Mouse (Mus musculus): ENCODE results near the gene Fermt3. TPM values are rescaled to one million over a fixed set of nuclear protein-coding genes. Genes with fewer than 3 reads are reported as not detected.
A peak's percentile ranks its signal among the peaks of the same experiment; 100 is the strongest.
"Not testable (repeated sequence)": the region's sequence is repeated elsewhere in the genome, so short reads cannot be mapped to it uniquely, and the experiment has no call there.

Fermt3 gene
- polyA plus RNA-seq, 1 experiment from 2014 or later, result 6.9 TPM

DNA sequence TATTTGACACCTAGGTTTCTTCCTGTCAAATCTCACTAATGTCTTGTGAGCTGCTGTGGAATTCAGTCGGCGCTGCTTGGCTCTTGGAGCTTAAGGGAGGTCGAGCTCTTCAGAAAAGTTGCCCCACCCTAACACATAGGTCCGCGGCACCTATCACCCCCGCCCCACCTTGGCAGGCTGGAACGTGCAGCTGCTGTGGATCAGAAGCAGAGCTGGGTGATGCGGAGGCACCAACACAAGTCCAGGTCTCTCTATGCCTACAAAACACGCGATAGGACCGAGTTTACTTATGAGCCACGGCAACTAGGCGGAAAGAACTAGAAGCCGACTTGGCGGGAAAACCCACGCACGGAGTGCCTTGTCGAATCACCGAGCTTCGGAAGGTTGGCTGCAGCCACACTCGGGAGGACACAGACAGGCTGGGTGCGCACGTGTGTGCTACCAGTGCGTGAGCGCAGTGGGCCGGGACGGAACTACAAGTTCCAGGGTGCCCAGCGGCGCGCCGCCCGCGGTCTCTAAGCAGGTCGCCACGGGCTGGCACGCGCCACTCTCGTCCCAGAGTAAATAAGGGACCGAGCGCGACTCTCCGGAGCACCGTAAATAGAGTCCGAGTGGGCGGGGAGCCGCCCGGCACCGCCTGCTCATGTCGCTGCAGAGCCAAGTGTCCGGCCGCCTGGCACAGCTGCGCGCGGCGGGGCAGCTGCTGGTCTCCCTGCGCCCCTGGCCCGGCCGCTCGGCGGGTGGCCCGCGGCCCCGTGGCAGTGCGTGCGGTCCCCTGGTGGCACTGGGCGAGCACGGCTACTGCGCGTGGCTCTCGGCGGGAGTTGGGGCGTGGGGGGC, 37.2 kb upstream of the Fermt3 start, which contains the start of gene Macrod1:
Gene Macrod1, plus strand, starts transcription at position 563 of the 840 bp plus-strand sequence.
- Histone ChIP-seq H3K4me3 (peak within 1 kb of the TSS; percentile 76), H3K27ac (no peak within 1 kb of the TSS), H3K27me3 (no peaks in the 10 kb centered on the region)

GRCm38 (mm10) chr19:7055173-7055572, 35.9 kb upstream of the Fermt3 start:
- WGBS, result 39% methylated on average over 3 of the region's 3 CpGs
- Histone ChIP-seq H3K36me3 (no peaks in the 10 kb centered on the region), H3K9ac (no peak overlapping the region), H3K4me1 (peaks cover 29% of the 10 kb centered on the region), H3K4me3 (no peak overlapping the region), H3K4me2 (no peak overlapping the region), H3K27me3 (no peaks in the 10 kb centered on the region), H3K9me3 (no peaks in the 10 kb centered on the region), H3K27ac (no peak overlapping the region)
- ATAC-seq (ENCODE audit: insufficient number of reproducible peaks, insufficient read depth, low FRiP score, low TSS enrichment, low read depth), result no peak

More for the DNA sequence above, 37.2 kb upstream of the Fermt3 start, which contains the start of gene Macrod1:
- peaks cover 29% of the 10 kb centered on the region for H3K4me1 ChIP-seq
- peak; percentile 70 for ATAC-seq (ENCODE audit: insufficient number of reproducible peaks, insufficient read depth, low FRiP score, low TSS enrichment, low read depth)
- H3K9ac ChIP-seq, result peak within 1 kb of the TSS; percentile 75
- under 1% methylated on average over 70 of the region's 72 CpGs for WGBS
- no peaks in the 10 kb centered on the region for H3K9me3 ChIP-seq
- H3K4me2 ChIP-seq, result peak within 1 kb of the TSS; percentile 100
- H3K36me3 ChIP-seq, result no peaks in the 10 kb centered on the region

DNA sequence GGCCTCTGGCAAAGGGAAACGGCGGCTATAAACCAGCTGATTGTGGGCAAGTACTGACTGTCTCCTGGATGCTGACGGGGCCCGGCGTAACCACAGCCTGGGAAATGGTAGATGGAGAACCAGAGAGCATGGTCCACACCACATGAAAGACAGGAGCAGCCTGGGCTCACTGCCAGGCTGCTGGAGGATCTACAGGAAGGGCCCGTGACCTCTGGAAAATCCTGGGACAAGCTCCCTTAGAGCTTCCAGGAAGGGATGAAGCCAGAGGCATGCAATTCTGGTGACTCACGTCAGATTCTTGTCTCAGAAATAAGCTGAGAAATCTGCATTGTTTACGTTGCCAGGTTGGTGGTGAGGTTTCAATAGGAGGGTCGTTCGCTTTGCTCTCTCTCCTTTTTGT, 35.5 kb upstream of the Fermt3 start:
- Histone ChIP-seq H3K27ac (peak overlapping the region; percentile 18; the same call in 1 of the 2 replicates), H3K4me1 (peaks cover 29% of the 10 kb centered on the region), H3K4me2 (no peak overlapping the region), H3K36me3 (no peaks in the 10 kb centered on the region), H3K9ac (0 out of 2 replicates have a peak overlapping the region, but pooled peaks have one; percentile 4), H3K27me3 (no peaks in the 10 kb centered on the region), H3K4me3 (no peak overlapping the region), H3K9me3 (no peaks in the 10 kb centered on the region)
- ATAC-seq (ENCODE audit: insufficient number of reproducible peaks, insufficient read depth, low FRiP score, low TSS enrichment, low read depth), result no peak
- WGBS, result 47% methylated on average over 10 of the region's 10 CpGs

DNA sequence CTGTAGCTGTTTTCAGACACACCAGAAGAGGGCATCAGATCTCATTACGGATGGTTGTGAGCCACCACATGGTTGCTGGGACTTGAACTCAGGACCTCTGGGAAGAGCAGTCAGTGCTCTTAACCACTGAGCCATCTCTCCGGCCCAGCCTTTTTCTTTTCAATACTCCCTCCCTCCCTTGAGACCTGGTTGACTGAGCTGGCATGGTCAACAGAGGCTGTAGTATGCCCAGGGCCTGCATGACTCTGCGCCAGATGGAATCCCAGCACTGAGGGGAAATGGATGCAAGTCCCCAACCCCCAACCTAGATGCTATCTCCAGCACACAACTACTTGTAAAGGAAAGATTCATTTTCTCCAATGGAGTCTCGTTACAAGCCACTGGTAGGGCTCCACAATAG, 34.1 kb upstream of the Fermt3 start:
- not testable (repeated sequence) for H3K4me3 ChIP-seq; H3K9ac ChIP-seq; ATAC-seq (ENCODE audit: insufficient number of reproducible peaks, insufficient read depth, low FRiP score, low TSS enrichment, low read depth); H3K27me3 ChIP-seq; H3K4me2 ChIP-seq; H3K36me3 ChIP-seq; H3K27ac ChIP-seq; H3K9me3 ChIP-seq
- WGBS, result 77% methylated on average over 4 of the region's 4 CpGs
- peaks cover 26% of the 10 kb centered on the region for H3K4me1 ChIP-seq

DNA sequence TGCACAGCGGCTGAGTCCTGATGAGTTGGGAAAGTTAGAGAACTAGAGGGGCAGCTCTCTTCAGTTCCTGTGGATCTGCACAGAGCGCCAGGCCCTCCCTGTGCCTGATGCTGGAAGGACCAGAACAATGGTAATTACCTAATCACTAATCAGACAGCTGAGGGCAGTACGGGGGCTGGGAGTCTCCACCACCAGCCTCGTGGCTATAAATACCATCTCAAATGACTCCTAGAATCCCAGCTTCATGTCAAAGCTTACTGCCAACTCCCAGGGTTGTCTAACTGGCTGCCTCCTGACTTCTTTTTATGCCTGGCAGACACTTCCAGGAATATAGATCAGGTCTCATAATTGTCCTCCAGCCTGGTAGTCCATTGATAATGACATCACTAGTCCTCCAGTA, 25.4 kb upstream of the Fermt3 start:
- 31% methylated on average over 4 of the region's 4 CpGs for WGBS
- Histone ChIP-seq H3K4me3 (no peak overlapping the region), H3K27ac (no peak overlapping the region), H3K27me3 (no peaks in the 10 kb centered on the region), H3K4me2 (no peak overlapping the region), H3K9ac (no peak overlapping the region), H3K36me3 (no peaks in the 10 kb centered on the region), H3K9me3 (no peaks in the 10 kb centered on the region), H3K4me1 (peaks cover 5% of the 10 kb centered on the region; the same call in 1 of the 2 replicates)
- no peak for ATAC-seq (ENCODE audit: insufficient number of reproducible peaks, insufficient read depth, low FRiP score, low TSS enrichment, low read depth)

GRCm38 (mm10) chr19:7044279-7044678, 25.0 kb upstream of the Fermt3 start:
- H3K36me3 ChIP-seq, result no peaks in the 10 kb centered on the region
- no peaks in the 10 kb centered on the region for H3K9me3 ChIP-seq
- 60% methylated on average over 4 of the region's 4 CpGs for WGBS
- no peak overlapping the region for H3K4me2 ChIP-seq
- H3K27me3 ChIP-seq, result no peaks in the 10 kb centered on the region
- no peak overlapping the region for H3K4me3 ChIP-seq
- ATAC-seq (ENCODE audit: insufficient number of reproducible peaks, insufficient read depth, low FRiP score, low TSS enrichment, low read depth), result no peak
- H3K27ac ChIP-seq, result no peak overlapping the region
- no peak overlapping the region for H3K9ac ChIP-seq
- peaks cover 5% of the 10 kb centered on the region; the same call in 1 of the 2 replicates for H3K4me1 ChIP-seq

- Histone ChIP-seq H3K4me3 (peak overlapping the region; percentile 57), H3K9ac (no peak overlapping the region), H3K27ac (peak overlapping the region; percentile 96; the same call in 1 of the 2 replicates), H3K27me3 (no peaks in the 10 kb centered on the region), H3K4me1 (peaks cover 23% of the 10 kb centered on the region), H3K36me3 (no peaks in the 10 kb centered on the region), H3K9me3 (no peaks in the 10 kb centered on the region), H3K4me2 (0 out of 2 replicates have a peak overlapping the region, but pooled peaks have one; percentile 88)
- ATAC-seq (ENCODE audit: insufficient number of reproducible peaks, insufficient read depth, low FRiP score, low TSS enrichment, low read depth), result no peak
- WGBS, result 85% methylated on average over 2 of the region's 2 CpGs
Observed at GRCm38 (mm10) chr19:7041171-7041570, 21.9 kb upstream of the Fermt3 start.

GRCm38 (mm10) chr19:7040637-7041130, 21.4 kb upstream of the Fermt3 start:
- Histone ChIP-seq H3K4me2 (peak overlapping the region; percentile 88), H3K4me1 (peaks cover 23% of the 10 kb centered on the region), H3K27me3 (no peaks in the 10 kb centered on the region), H3K27ac (peak overlapping the region; percentile 96), H3K9me3 (no peaks in the 10 kb centered on the region), H3K36me3 (peaks cover under 1% of the 10 kb centered on the region), H3K4me3 (peak overlapping the region; percentile 57), H3K9ac (peak overlapping the region; percentile 84)
- no peak for ATAC-seq (ENCODE audit: insufficient number of reproducible peaks, insufficient read depth, low FRiP score, low TSS enrichment, low read depth)
- WGBS, result 23% methylated on average over 13 of the region's 13 CpGs

DNA sequence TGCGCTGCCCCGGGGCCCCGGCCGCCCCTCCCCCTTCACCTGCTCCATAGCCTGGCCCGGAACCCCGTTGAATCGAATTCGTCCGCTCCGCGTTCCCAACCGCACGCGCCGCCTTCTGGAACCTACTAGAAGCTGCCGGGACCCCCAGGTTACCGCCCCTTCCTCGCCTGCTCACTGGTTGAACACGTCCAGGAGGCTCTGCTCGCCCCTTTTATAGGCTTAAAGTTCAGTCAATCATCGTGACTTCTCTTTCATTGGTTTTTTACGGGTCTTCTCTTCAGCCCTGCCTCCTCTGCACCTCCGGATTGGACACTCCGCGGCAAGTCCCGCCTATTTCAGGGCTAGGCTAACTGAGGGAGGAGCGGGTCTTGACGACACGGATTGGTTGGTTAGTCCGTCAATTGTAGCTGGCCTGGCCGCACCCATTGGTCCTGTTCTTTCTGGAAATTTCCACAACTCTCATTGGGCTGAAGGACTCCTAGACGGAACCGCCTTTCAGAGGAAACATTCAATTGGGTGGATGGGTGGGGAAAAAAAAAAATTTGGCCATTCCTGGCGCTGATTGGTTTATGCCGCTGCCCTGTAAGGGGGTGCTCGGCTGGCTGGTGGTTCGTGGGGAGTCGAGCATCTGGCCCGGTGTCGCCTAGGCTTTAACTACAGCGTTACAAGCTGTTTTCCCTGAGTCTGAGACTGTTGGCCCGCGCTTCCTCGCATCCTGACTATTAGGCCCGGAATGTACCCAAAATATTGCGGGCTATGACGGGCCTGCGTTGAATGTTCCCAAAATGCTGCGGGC, 20.8 kb upstream of the Fermt3 start, which contains the start of gene Stip1:
Gene Stip1, minus strand, starts transcription at position 127 of the 796 bp plus-strand sequence.
- ATAC-seq (ENCODE audit: insufficient number of reproducible peaks, insufficient read depth, low FRiP score, low TSS enrichment, low read depth), result peak; percentile 99
- Histone ChIP-seq H3K4me2 (peak within 1 kb of the TSS; percentile 88), H3K27ac (peak within 1 kb of the TSS; percentile 96), H3K27me3 (no peaks in the 10 kb centered on the region), H3K9me3 (no peaks in the 10 kb centered on the region), H3K36me3 (peaks cover 7% of the 10 kb centered on the region), H3K9ac (peak within 1 kb of the TSS; percentile 89), H3K4me1 (peaks cover 23% of the 10 kb centered on the region), H3K4me3 (peak within 1 kb of the TSS; percentile 67)
- under 1% methylated on average over 49 of the region's 49 CpGs for WGBS

- no peak for ATAC-seq (ENCODE audit: insufficient number of reproducible peaks, insufficient read depth, low FRiP score, low TSS enrichment, low read depth)
Observed at GRCm38 (mm10) chr19:7039088-7039720, 19.9 kb upstream of the Fermt3 start.

DNA sequence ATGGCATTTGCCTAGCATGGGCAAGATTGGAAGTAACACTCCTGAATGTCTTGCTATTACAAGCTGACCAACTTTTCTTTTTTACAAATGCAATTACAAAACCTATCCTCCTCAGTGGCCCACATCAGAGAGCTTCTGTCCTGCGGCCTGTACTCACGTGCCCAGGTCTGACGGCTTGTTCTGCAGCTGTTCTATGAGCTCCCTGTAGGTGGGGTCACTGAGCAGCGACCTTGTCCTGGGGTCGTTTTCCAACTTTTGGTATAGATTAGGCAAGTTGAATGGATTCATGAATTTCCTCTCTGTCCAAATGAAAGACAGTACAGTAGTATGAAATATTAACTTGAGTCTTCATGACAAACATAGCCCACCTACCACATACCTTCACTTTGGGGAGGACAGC, 14.7 kb upstream of the Fermt3 start:
- 90% methylated on average over 5 of the region's 5 CpGs for WGBS
- H3K36me3 ChIP-seq, result peaks cover 65% of the 10 kb centered on the region
- no peak overlapping the region for H3K27ac ChIP-seq
- no peaks in the 10 kb centered on the region for H3K9me3 ChIP-seq
- H3K4me3 ChIP-seq, result no peak overlapping the region
- no peak overlapping the region for H3K4me2 ChIP-seq
- H3K4me1 ChIP-seq, result peaks cover 18% of the 10 kb centered on the region
- no peak for ATAC-seq (ENCODE audit: insufficient number of reproducible peaks, insufficient read depth, low FRiP score, low TSS enrichment, low read depth)
- H3K27me3 ChIP-seq, result no peaks in the 10 kb centered on the region
- H3K9ac ChIP-seq, result no peak overlapping the region

More at GRCm38 (mm10) chr19:7039088-7039720, 19.9 kb upstream of the Fermt3 start:
- Histone ChIP-seq H3K9me3 (no peaks in the 10 kb centered on the region), H3K4me3 (peak overlapping the region; percentile 67), H3K27ac (peak overlapping the region; percentile 91), H3K4me2 (peak overlapping the region; percentile 79), H3K4me1 (peaks cover 23% of the 10 kb centered on the region), H3K27me3 (no peaks in the 10 kb centered on the region), H3K36me3 (peaks cover 15% of the 10 kb centered on the region), H3K9ac (peak overlapping the region; percentile 89)
- WGBS, result 2% methylated on average over 35 of the region's 35 CpGs

All from embryonic facial prominence, embryonic 13.5 days (tissue).